Mouse (Mus musculus) heart, adult 11 months (tissue): ENCODE data around the gene Brpf3.
A peak's percentile ranks its signal among the peaks of the same experiment; 100 is the strongest.
"Not testable (repeated sequence)": the region's sequence is repeated elsewhere in the genome, so short reads cannot be mapped to it uniquely, and the experiment has no call there.

Experiments
- DNase-seq: peaks from one replicate; pipeline ENCODE4 v3.0.0; 2022

Gene Brpf3

DNA sequence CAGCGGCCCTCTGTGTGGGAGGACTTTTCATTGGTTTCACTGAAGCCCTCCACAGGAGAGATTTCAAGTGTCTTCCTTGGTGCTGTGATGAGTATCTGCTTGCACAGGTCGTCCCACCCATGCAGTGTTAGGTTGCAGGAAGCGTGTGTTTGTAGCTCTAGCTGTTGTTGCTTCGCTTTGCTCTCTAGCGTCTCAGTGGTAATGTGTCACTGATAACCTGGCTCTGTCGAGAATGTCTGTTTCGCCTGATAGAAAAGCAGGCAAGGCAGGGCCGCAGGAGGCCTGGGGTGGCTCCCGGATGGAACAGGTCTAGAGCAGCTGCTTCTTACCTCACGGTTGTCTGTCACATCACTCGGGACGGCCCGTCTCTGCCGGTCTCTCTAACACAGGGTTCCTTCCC lies 28.2 kb downstream of the Brpf3 start:
- DNase-seq, result no peak

DNA sequence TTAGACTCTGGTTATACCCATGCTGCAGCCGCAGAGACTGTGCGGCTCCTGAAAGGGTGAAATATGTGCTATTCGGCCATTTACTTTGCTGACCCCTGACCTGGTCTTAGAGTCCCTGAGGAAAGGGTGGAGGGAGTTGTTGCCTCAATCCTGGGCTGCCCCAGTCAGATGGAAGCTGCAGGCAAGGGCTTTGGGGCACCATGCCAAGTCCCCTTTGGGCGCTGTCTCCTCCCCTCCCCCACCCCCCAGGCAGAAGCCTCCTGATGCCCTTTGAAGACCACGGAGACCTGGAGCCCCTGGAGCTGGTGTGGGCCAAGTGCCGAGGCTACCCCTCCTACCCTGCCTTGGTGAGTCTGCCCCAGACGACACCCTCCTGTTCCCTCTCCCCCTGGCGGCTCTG lies 30.2 kb downstream of the Brpf3 start:
- peak; percentile 89 for DNase-seq

GRCm38 (mm10) chr17:28832040-28832439 lies 31.1 kb downstream of the Brpf3 start:
- no peak for DNase-seq

- DNase-seq, result no peak
Measured at GRCm38 (mm10) chr17:28832875-28833274, 32.0 kb downstream of the Brpf3 start.

DNA sequence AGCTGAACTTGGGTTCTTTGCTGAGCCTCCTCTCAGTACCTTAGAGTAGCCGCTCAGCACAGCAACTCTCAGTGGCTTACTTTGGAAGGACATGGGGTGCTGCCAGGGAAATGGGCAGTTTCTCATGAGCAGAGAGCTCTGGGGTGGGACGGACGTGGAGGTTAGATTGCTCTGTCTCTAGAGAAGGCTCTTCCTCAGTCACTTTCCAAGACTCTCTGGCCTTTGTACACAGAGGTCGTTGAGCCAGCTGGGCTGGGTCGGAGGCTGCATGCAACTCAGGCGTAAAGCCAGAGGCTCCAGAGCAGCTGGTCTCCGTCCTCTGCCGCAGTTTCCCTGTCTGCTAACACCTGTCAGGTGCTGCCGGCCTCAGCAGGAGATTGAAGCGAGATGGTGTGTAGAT lies 33.8 kb downstream of the Brpf3 start:
- no peak for DNase-seq

DNA sequence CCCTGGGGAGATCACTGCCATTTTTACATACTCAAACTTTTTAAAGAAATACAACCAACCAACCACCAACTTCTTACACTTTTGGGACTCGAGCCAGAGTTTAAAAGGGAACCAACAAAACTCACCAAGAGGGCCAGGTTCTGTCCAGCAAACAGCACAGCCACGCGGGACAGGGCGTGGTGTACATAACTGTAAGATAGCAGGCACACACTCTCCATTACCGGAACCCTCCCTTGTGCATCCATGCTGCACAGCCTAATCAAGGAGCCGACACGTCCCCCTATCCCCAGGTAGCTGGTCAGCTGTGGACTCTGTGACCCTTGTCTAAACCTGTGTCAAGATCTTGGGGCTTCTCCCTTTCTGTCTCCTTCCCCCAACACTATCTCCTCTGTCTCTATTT lies 37.0 kb downstream of the Brpf3 start:
- no peak for DNase-seq

GRCm38 (mm10) chr17:28841947-28842346 lies 41.1 kb downstream of the Brpf3 start:
- not testable (repeated sequence) for DNase-seq

DNA sequence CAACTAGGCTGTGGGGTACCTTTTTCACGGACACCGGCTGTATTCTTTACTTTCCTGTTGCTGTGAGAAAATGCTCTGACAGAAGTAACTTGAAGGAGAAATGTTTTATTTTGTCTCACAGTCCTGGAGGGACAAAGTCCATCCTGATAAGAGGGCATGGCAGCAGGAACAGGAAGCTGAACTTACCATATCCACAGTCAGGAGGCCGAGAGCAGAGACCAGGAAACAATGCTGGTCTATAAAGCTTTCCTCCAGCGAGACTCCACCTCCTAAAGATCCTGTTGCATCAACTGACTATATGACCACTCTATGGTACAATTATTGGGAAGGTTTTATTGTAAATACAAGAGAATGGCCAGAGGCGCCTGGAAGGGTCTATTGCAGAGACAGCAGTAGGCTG lies 42.8 kb downstream of the Brpf3 start:
- DNase-seq, result no peak

DNA sequence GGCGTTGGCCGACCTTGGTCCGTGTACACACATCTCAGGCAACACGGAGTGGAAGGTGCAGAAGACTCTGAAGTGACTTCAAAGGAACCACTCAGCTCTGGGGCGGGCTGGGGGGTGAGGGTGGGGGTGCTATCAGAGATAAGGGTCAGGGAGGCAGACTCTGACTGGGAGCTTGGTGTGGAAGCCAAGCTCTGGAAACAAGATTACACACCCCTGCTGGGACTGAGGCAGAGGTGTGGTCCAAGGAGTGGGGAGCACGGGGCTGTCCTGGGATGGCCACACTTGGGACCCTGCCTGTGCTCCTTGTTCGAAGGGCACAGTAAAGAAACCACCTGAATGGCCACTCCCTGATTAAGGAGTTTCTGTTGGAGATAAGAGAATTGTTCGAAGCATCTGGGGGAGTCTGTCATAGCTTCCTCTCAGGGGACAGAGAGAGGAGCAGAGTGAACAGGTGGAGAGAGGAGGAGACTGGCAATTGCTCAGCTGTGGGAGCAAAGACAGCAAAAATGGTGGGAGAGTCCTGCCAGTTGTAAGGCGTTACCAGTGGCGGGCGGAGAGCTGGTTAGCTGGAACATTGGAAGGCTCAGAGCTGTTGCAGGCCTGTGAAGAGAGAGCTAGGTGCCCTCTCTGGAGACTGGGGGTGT lies 46.2 kb downstream of the Brpf3 start:
- DNase-seq, result peak; percentile 87

- DNase-seq, result no peak
Measured at GRCm38 (mm10) chr17:28850511-28850910, 49.6 kb downstream of the Brpf3 start.

GRCm38 (mm10) chr17:28854377-28854776 lies 53.5 kb downstream of the Brpf3 start:
- DNase-seq, result no peak

DNA sequence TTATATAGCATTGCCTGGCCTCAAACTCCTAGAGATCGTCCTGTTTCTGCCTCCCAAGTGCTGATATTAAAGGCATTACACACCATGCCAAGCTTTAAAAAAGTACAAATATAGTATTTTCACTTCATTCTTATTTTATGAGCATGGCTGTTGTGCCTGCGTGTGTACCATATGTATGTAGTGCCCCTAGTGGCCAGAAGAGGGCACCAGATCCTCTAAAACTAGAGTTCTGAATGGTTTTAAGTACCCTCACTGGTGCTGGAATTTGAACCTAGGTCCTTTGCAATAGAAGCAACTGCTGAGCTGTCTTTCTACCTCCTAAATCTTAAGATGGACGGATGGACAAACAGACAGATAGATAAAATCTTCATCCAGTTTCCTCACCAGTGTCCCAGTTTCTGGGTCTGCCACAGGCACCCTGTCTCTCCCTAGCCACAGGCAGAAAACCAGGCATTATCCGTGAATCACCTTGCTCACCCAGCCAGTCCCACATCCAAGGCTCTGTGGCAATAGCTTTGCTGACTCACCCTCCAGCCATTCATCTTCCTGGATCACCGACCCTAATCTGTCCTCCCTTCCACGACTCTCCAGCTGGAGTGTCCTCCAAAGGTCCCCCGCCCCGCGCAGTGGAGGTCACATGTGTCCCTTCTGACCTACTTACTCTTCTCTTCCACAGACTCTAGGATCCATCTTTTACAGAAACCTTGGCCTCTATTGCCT lies 54.4 kb downstream of the Brpf3 start:
- peak; percentile 85 for DNase-seq

DNA sequence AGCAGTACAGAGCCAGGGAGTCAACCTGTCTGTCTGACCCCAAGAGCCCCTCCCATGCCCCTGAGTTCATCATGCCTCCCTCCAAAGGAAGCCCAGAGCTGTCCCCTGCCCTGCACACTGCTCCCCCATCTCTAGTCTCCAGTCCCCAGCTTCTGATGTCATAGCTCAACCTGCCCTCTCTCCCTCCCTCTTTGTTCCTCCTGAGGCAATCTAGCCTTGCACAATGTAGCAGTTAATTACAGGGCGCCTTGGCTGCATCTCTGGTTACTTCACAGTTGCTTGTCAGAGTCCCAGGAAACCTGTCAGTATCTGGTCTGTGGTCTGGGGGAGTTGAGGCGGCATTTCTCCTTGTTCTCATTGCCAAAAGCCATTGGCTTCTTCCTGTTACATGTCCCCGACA lies 55.1 kb downstream of the Brpf3 start:
- no peak for DNase-seq

- peak; percentile 89 for DNase-seq
Measured at GRCm38 (mm10) chr17:28858205-28858604, 57.3 kb downstream of the Brpf3 start, which contains the start of gene Pnpla1. Gene Pnpla1 (plus strand): TSS chr17:28858411.

- no peak for DNase-seq
Measured at GRCm38 (mm10) chr17:28863926-28864325, 63.0 kb downstream of the Brpf3 start.

GRCm38 (mm10) chr17:28864464-28864863 lies 63.6 kb downstream of the Brpf3 start:
- DNase-seq, result no peak

DNA sequence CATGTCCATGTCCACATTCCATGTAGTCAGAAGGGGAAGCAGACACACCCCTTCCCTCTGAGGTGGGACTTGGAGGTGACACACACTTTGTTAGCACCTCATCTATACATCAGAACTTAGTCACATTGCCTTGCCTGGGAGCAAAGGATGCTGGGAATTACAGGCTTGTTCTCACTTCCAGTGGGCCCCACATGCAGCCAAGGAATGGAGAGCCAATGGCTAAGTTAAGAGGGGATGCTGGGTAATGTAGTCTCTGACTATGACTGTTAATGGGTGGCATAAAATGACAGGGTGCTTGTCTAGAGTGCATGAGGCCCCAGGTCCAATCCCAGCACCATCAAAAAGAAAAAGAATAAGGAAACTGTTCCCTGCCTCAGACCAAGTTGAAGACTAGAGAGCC lies 66.0 kb downstream of the Brpf3 start:
- no peak for DNase-seq

DNA sequence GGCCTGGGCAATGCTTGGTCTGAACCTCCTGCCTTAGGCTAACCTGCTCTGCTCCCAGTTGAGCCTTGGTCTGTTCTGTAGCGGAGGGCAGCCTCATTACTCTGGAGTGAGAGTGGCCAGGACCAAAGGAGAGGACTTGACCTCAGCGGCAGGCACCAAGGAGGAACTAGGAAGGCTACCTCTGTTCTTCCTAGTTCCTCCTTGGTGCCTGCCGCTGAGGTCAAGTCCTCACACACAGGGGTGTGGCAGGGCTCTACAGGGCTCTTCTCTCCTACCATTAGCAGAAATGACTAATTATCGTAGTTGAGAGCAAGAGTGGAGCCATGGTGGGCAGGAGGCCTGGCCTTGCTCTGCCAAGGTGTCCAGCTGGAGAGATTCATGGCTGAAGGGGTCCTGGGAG lies 66.5 kb downstream of the Brpf3 start:
- DNase-seq, result no peak

DNA sequence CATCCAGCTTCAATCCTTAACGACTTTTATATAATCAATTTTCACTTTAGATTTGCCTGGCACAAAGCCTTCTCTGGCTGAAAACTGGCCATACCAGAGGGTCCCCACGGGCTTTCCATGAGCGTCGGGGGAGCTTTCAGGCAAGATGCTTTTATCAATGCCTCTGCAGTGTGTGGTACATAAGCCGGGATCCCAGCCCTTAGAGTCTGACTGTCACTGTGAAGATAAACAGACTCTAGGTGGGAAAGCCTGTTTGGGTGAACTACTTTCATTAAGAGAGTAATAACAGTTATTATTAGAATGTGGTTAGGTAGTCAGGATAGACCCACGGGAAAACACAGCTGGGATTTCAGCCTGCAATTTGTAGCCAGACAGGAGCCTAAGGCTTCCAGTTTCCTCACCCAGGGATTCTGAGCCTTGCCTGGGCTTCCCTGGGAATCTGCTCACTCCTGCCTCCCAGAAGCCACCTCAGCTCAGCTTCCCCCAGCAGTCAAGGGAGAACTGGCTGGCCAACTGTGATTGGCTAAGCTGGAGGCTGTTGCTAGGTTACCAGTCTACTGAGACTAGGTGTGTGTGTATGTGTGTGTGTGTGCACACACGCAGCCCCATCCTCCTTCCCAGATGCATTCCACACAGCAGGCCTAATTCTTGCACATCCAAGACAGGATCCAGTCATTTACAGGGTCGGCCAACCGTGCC lies 68.7 kb downstream of the Brpf3 start:
- no peak for DNase-seq

GRCm38 (mm10) chr17:28870435-28870834 lies 69.5 kb downstream of the Brpf3 start:
- DNase-seq, result no peak

GRCm38 (mm10) chr17:28871831-28872230 lies 70.9 kb downstream of the Brpf3 start:
- no peak for DNase-seq

- DNase-seq, result no peak
Measured at GRCm38 (mm10) chr17:28872322-28872721, 71.4 kb downstream of the Brpf3 start.

- DNase-seq, result no peak
Measured at GRCm38 (mm10) chr17:28874216-28874615, 73.3 kb downstream of the Brpf3 start.

GRCm38 (mm10) chr17:28874825-28875224 lies 73.9 kb downstream of the Brpf3 start:
- peak; percentile 97 for DNase-seq
